Comparison of ENCODE assay signal across 10 mouse cellular contexts in genomic region chr4:142772751-142773455, GRCm38 (mm10).
A peak's percentile ranks its signal among the peaks of the same experiment; 100 is the strongest.
DNase-seq lines count a peak whose midpoint lies in the region; ATAC-seq and TF ChIP-seq lines count a peak whose summit lies in the region.
"Had no signal": no experiment of that assay in that cellular context is flagged by ENCODE, and none has a peak within 500 bp of the region (broad histone marks: within the 10 kb centered on the region; RNA-seq: fewer than 3 reads in every experiment).

No protein-coding gene starts in this region.

- no peaks in the 10 kb centered on the region for H3K36me3 ChIP-seq in embryonic facial prominence, embryonic 10.5 days (replicated peaks)
- H3K36me3 ChIP-seq in midbrain, postnatal 0 days (ENCODE audit: insufficient read depth, low read length), result no peaks in the 10 kb centered on the region

- no peak overlapping the region for H3K9ac ChIP-seq in midbrain, postnatal 0 days (replicated peaks; ENCODE audit: low read length, poor library complexity, severe bottlenecking)
- H3K9ac ChIP-seq: liver, embryonic 14.5 days had no signal

- H3K4me2 ChIP-seq in midbrain, postnatal 0 days (ENCODE audit: low read depth, low read length, poor library complexity, severe bottlenecking), result 0 out of 2 replicates have a peak overlapping the region, but pooled peaks have one; percentile 15

- peak overlapping the region; percentile 41; the same call in 1 of the 2 replicates for H3K27ac ChIP-seq in embryonic facial prominence, embryonic 10.5 days (replicated peaks)
- peak overlapping the region; percentile 79 for H3K27ac ChIP-seq in midbrain, postnatal 0 days (ENCODE audit: low read depth, low read length)
- H3K27ac ChIP-seq: liver, embryonic 14.5 days had no signal

- WGBS in embryonic facial prominence, embryonic 10.5 days, result 12% methylated on average over 16 of the region's 16 CpGs
- 5% methylated on average over 16 of the region's 16 CpGs for WGBS in midbrain, postnatal 0 days

- no peaks in the 10 kb centered on the region for H3K9me3 ChIP-seq in embryonic facial prominence, embryonic 10.5 days
- H3K9me3 ChIP-seq in midbrain, postnatal 0 days (ENCODE audit: low read length), result no peaks in the 10 kb centered on the region

- DNase-seq in right cerebral cortex, postnatal 25 days, result peak; percentile 10
- no peak for DNase-seq in right cerebral cortex, adult 18-20 months
- DNase-seq in embryonic facial prominence, embryonic 10.5 days (ENCODE audit: low spot score), result no peak
- DNase-seq in kidney, adult 11 months, result peak; percentile 6
- DNase-seq in midbrain, postnatal 0 days (ENCODE audit: low spot score), result peak; percentile 75
- no peak for DNase-seq in layer of hippocampus, postnatal 14 days (ENCODE audit: low spot score in 2 of 2)
- DNase-seq in frontal cortex, postnatal 10 days (ENCODE audit: low spot score in 2 of 2), result no peak
- no peak for DNase-seq in frontal cortex, postnatal 25 days (ENCODE audit: low spot score in 2 of 2)

- no peak overlapping the region for H3K4me3 ChIP-seq in embryonic facial prominence, embryonic 10.5 days
- no peak overlapping the region for H3K4me3 ChIP-seq in midbrain, postnatal 0 days (ENCODE audit: low read depth, low read length)

- ATAC-seq in midbrain, postnatal 0 days (ENCODE audit: low FRiP score), result 0 out of 2 replicates have a peak, but pooled peaks have one; percentile 20
- ATAC-seq: Patski had no signal

- peaks cover 64% of the 10 kb centered on the region for H3K4me1 ChIP-seq in embryonic facial prominence, embryonic 10.5 days
- H3K4me1 ChIP-seq in midbrain, postnatal 0 days (ENCODE audit: insufficient read depth, low read length), result peaks cover 20% of the 10 kb centered on the region; the same call in 1 of the 2 replicates

- TF ChIP-seq CTCF in midbrain, postnatal 0 days (IDR thresholded peaks at IDR 0.05), result peak; percentile 10; the same call in 1 of the 2 replicates

- peaks cover 43% of the 10 kb centered on the region for H3K27me3 ChIP-seq in embryonic facial prominence, embryonic 10.5 days (replicated peaks; ENCODE audit: low read depth, poor library complexity, severe bottlenecking)
- H3K27me3 ChIP-seq in midbrain, postnatal 0 days (ENCODE audit: insufficient read depth, low read length), result no peaks in the 10 kb centered on the region
- H3K27me3 ChIP-seq: Patski had no signal

Comparison
In these comparisons a context has a peak if more than half of its experiments do, and no peak if none do; other contexts are left out.
1. DNase-seq: peak in right cerebral cortex, postnatal 25 days (single experiment), kidney, adult 11 months (single experiment) and midbrain, postnatal 0 days (single experiment); none in right cerebral cortex, adult 18-20 months (single experiment), embryonic facial prominence, embryonic 10.5 days (single experiment), layer of hippocampus, postnatal 14 days (0 of 2), frontal cortex, postnatal 10 days (0 of 2) and frontal cortex, postnatal 25 days (0 of 2).